Mouse (Mus musculus) intestine, embryonic 14.5 days (tissue): ENCODE results near the gene Pde6d. TPM values are rescaled to one million over a fixed set of nuclear protein-coding genes. Genes with fewer than 3 reads are reported as not detected.

Experiments used
- ATAC-seq: fragments of 200-750 bp; cut with Nextera tagmentation; replicated peaks from 2 replicates; pipeline ENCODE4 v1.8.0; 2017; ENCODE audit warnings: low read depth, moderate number of reproducible peaks, moderate TSS enrichment, moderate library complexity; ENCODE audit not compliant: low FRiP score, low TSS enrichment
- DNase-seq: peaks from one replicate; pipeline ENCODE4 v3.0.0-alpha.2; 2018; ENCODE audit warnings: low spot score
- H3K27ac ChIP-seq: fragments of 300-500 bp; sonication (generic); 2 replicates; pipeline ENCODE4 v1.5.1; 2014; ENCODE audit warnings: low read depth, mild to moderate bottlenecking, control low read depth
- H3K27me3 ChIP-seq: fragments of 300-500 bp; sonication (generic); replicated peaks from 2 replicates; pipeline ENCODE4 v1.6.1; 2014; ENCODE audit warnings: low read length, control low read depth; ENCODE audit not compliant: control insufficient read depth, insufficient read depth
- H3K36me3 ChIP-seq: fragments of 300-500 bp; sonication (generic); 2 replicates; pipeline ENCODE4 v1.6.1; 2014; ENCODE audit warnings: low read length, control low read depth; ENCODE audit not compliant: control insufficient read depth, insufficient read depth
- H3K4me1 ChIP-seq: fragments of 300-500 bp; sonication (generic); replicated peaks from 2 replicates; pipeline ENCODE4 v1.6.1; 2014; ENCODE audit warnings: low read length, control low read depth, mixed read lengths; ENCODE audit not compliant: control insufficient read depth, insufficient read depth
- H3K4me2 ChIP-seq: fragments of 300-500 bp; sonication (generic); 2 replicates; pipeline ENCODE4 v1.6.1; 2014; ENCODE audit warnings: low read length
- H3K4me3 ChIP-seq: fragments of 300-500 bp; sonication (generic); 2 replicates; pipeline ENCODE4 v1.5.1; 2014; ENCODE audit warnings: low read depth, low read length, control low read depth, mixed read lengths
- H3K9ac ChIP-seq: fragments of 300-500 bp; sonication (generic); 2 replicates; pipeline ENCODE4 v1.6.1; 2014; ENCODE audit warnings: mild to moderate bottlenecking, low read length
- H3K9me3 ChIP-seq: fragments of 300-500 bp; sonication (generic); 2 replicates; pipeline ENCODE4 v1.6.1; 2016; ENCODE audit warnings: low read length, control low read depth; ENCODE audit not compliant: control insufficient read depth
- WGBS: fragments of 180-500 bp; shearing (Covaris S2); extraction: QIAGEN DNeasy Blood & Tissue Kit; methylation state at CpG from one replicate; pipeline ENCODE4 v1.1.7; 2014; 5-methylcytosine and 5-hydroxymethylcytosine counted together
- polyA plus RNA-seq: library from polyadenylated mRNA; unstranded; fragments of >200 nt; fragmentation: Nextera tagmentation; extraction: Ambion mirVana; gene quantifications from 2 replicates; pipeline ENCODE4 v1.2.1, GENCODE M21; 2014

Gene Pde6d
- polyA plus RNA-seq, 1 experiment from 2014 or later, result 46.0 TPM

GRCm38 (mm10) chr1:86497986-86498385, 84.4 kb downstream of the Pde6d start:
- ATAC-seq, result no peak; the same call in 1 of the 2 replicates

GRCm38 (mm10) chr1:86497361-86497760, 85.1 kb downstream of the Pde6d start:
- H3K27ac ChIP-seq, result peak overlapping the region; percentile 67
- H3K27me3 ChIP-seq, result no peaks in the 10 kb centered on the region
- peaks cover 36% of the 10 kb centered on the region for H3K4me1 ChIP-seq
- DNase-seq, result no peak
- H3K36me3 ChIP-seq, result no peaks in the 10 kb centered on the region
- H3K9me3 ChIP-seq, result no peaks in the 10 kb centered on the region
- ATAC-seq, result no peak
- no peak overlapping the region for H3K4me3 ChIP-seq
- 68% methylated on average over 5 of the region's 5 CpGs for WGBS
- H3K9ac ChIP-seq, result no peak overlapping the region
- H3K4me2 ChIP-seq, result no peak overlapping the region

More at GRCm38 (mm10) chr1:86497986-86498385, 84.4 kb downstream of the Pde6d start:
- Histone ChIP-seq H3K27me3 (no peaks in the 10 kb centered on the region), H3K9ac (no peak overlapping the region), H3K4me1 (peaks cover 31% of the 10 kb centered on the region), H3K4me3 (no peak overlapping the region), H3K27ac (peak overlapping the region; percentile 67), H3K36me3 (no peaks in the 10 kb centered on the region), H3K9me3 (no peaks in the 10 kb centered on the region), H3K4me2 (no peak overlapping the region)
- WGBS, result 39% methylated on average over 3 of the region's 3 CpGs
- no peak for DNase-seq

- 91% methylated on average over 4 of the region's 4 CpGs for WGBS
- Histone ChIP-seq H3K4me3 (no peak overlapping the region), H3K4me1 (peaks cover 36% of the 10 kb centered on the region), H3K9me3 (no peaks in the 10 kb centered on the region), H3K27me3 (no peaks in the 10 kb centered on the region), H3K27ac (no peak overlapping the region), H3K4me2 (no peak overlapping the region), H3K36me3 (no peaks in the 10 kb centered on the region), H3K9ac (no peak overlapping the region)
- DNase-seq (no peak), ATAC-seq (no peak)
Observed at GRCm38 (mm10) chr1:86496340-86496739, 86.1 kb downstream of the Pde6d start.

GRCm38 (mm10) chr1:86493783-86494182, 88.6 kb downstream of the Pde6d start:
- H3K27ac ChIP-seq, result no peak overlapping the region
- H3K9ac ChIP-seq, result no peak overlapping the region
- no peak overlapping the region for H3K4me3 ChIP-seq
- H3K27me3 ChIP-seq, result no peaks in the 10 kb centered on the region
- DNase-seq (no peak), ATAC-seq (no peak)
- peaks cover 35% of the 10 kb centered on the region for H3K4me1 ChIP-seq
- H3K4me2 ChIP-seq, result no peak overlapping the region
- no peaks in the 10 kb centered on the region for H3K9me3 ChIP-seq
- 76% methylated on average over 3 of the region's 3 CpGs for WGBS
- H3K36me3 ChIP-seq, result no peaks in the 10 kb centered on the region

Other genes with a start within 250 kb of the Pde6d start
- gene Ncl, start 223.2 kb downstream of the Pde6d start, polyA plus RNA-seq, result 423 and 436 TPM in 2 replicates
- gene Nmur1, start 156.4 kb downstream of the Pde6d start, polyA plus RNA-seq, result not detected in 2 replicates
- gene Tex44, start 156.3 kb downstream of the Pde6d start, polyA plus RNA-seq, result not detected in 2 replicates
- gene Ptma, start 55.9 kb downstream of the Pde6d start, polyA plus RNA-seq, result 2,795 and 2,826 TPM in 2 replicates
- 36.9 and 43.0 TPM in 2 replicates for gene Cops7b, start 275 bp upstream of the Pde6d start, polyA plus RNA-seq
- gene Nppc, start 87.9 kb upstream of the Pde6d start, polyA plus RNA-seq, result 0.46 and 0.81 TPM in 2 replicates
- gene Dis3l2, start 121.2 kb upstream of the Pde6d start, polyA plus RNA-seq, result 23.0 and 24.6 TPM in 2 replicates